Mouse (Mus musculus) heart, postnatal 0 days (tissue): ENCODE results near the gene Bmp2k.

Source experiments
- CTCF ChIP-seq: IDR thresholded peaks from 2 replicates; pipeline ENCODE4 v1.5.1; 2016; ENCODE audit warnings: antibody characterized with exemption, control low read depth, low read depth
- EP300 ChIP-seq: IDR thresholded peaks from 2 replicates; pipeline ENCODE4 v1.6.1; 2016; ENCODE audit warnings: antibody characterized with exemption, low read depth

DNA sequence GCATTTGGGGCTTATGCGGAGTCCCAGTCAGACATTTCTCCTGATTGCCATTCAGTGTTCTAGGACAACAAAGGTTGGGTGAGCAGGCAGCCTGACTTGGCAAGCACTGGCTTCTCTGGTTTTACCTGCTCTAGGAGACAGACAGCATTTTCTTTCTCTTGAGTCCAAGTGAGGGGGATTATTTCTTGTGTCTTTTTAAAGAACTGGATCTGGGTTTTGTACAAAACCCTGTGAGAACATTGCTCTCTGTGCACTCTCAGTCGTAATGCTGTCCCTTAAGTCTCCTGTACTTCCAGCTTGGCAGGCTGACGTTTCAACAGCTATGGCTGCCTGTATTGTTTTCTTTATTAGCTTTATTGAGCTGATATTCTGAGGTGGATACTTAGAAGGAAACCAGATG, 58.9 kb downstream of the Bmp2k start:
- TF ChIP-seq CTCF (no peak), EP300 (no peak)
